Mouse (Mus musculus): ENCODE data around the gene Nupl1. TPM values are rescaled to one million over a fixed set of nuclear protein-coding genes. Genes with fewer than 3 reads are reported as not detected.

Nupl1 gene
- polyA plus RNA-seq, 1 experiment from 2014 or later = not detected

DNA sequence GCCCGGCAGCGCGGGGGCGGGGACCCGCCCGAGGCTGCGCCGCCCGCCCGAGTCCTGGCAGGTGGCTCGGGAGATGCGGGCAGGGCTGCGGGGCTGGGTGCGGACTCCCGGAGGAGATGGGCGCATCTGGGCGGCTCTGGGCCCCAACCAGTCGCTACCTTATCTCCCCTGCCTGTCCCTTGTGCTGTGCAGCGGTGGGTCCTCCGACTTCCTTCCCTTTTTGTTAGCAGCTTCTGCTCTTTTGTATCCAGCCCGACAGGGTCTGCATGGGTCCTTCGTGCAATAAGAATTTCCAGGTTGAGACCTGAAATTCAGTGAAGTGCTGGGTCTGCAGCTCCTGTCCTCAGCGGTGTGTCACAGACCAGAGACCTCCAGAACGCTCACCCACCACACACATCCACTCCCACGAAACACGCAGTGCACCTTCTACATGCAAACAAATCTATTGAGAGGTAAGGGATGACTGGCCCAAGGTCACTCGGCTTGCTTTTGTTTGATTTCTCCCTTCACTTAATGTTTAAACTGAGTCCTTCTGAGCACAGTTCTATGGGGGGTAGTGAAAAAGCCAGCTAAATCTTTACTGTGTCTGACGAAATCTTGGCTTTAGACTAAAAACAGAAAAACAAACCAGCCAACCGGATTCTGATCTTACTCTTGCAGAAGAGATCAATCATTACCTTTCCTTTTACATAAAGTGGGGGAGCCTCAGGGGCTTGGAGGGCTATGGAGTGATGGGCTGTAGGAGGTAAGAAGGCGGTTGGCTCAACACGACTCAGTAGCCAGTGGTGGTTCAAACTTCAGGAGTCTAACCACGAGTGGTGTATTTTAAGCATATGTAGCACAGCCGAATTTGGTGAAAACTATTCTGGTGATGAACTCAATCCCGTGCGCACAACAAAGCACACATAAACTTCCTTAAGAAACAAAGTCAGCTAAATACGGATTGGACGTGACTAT is 73.3 kb downstream of the Nupl1 start:
- whole genome bisulfite sequencing = 20% methylated on average over 37 of the region's 37 CpGs
- peaks cover 44% of the 10 kb centered on the region for H3K27me3 ChIP-seq
- no peaks in the 10 kb centered on the region for H3K36me3 ChIP-seq
- H3K9ac ChIP-seq = peak overlapping the region; percentile 73
- ATAC-seq (ENCODE audit: insufficient number of reproducible peaks, insufficient read depth, low FRiP score, low TSS enrichment) = 0 out of 2 replicates have a peak, but pooled peaks have one; percentile 50
- no peak overlapping the region for H3K27ac ChIP-seq
- H3K4me2 ChIP-seq (replicated peaks) = peak overlapping the region; percentile 97
- H3K4me1 ChIP-seq = no peaks in the 10 kb centered on the region; the same call in 1 of the 2 replicates
- H3K9me3 ChIP-seq = no peaks in the 10 kb centered on the region
- H3K4me3 ChIP-seq = peak overlapping the region; percentile 69

DNA sequence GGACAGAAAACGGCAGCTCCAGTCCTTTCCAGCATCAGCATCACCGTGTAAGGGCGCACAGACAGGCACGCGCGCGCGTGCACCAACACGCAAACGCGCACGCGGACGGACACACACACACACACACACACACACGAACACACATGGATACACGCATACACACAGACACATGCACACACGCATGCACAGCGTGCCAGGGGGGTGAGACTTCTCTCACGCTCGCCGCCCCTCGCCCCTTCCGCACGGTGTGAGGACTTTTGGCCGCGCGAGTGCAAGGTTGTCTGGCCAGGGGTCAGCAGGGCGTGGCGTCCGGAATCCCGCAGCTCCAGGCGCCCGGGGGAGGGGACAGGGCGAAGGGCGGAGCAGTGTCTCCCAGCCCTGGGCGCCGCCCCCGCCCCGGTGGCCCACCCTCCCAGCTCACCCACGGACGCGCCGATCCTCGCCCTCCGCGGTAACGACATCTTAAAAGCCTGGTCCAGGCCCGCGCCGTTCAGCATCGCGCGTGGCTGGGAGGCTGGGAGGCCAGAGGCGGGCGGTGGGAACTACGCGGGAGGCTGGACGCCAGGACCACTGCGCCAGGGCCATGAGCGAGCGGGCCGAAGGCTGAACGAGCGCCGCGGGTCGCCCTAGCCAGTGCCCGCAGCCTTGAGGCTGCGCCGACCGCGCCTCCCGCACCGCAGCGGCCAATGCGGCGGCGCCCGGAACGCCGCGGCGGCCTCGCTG is 74.2 kb downstream of the Nupl1 start:
- H3K9me3 ChIP-seq = no peaks in the 10 kb centered on the region
- H3K4me1 ChIP-seq = no peaks in the 10 kb centered on the region; the same call in 1 of the 2 replicates
- peaks cover 44% of the 10 kb centered on the region for H3K27me3 ChIP-seq
- WGBS = 1% methylated on average over 83 of the region's 84 CpGs
- no peak overlapping the region for H3K27ac ChIP-seq
- H3K4me3 ChIP-seq = peak overlapping the region; percentile 69
- no peaks in the 10 kb centered on the region for H3K36me3 ChIP-seq
- peak overlapping the region; percentile 97 for H3K4me2 ChIP-seq (replicated peaks)
- peak overlapping the region; percentile 73 for H3K9ac ChIP-seq
- ATAC-seq (ENCODE audit: insufficient number of reproducible peaks, insufficient read depth, low FRiP score, low TSS enrichment) = peak; percentile 83

DNA sequence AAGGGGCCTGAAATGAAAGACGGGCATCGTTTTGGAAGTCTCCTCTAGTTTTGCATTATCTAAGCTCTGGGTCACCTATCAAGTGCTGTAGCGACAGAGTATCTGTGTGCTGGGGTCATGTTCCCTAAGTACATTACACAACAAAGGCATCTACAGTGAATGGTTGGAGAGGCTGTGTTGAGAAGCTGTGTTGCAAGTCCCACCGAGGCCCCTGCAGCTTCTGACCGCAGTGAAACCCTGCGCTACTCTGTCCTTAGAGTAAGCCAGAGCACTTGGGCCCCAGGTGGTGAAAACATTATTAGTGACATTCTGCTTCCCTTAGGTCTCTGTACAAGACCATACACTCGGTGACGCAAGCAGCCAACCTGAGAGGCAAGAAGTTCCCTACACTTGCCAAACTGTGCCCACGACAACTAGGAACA is 74.8 kb downstream of the Nupl1 start:
- H3K4me1 ChIP-seq = no peaks in the 10 kb centered on the region; the same call in 1 of the 2 replicates
- WGBS = 31% methylated on average over 9 of the region's 9 CpGs
- peak overlapping the region; percentile 69 for H3K4me3 ChIP-seq
- H3K9me3 ChIP-seq = no peaks in the 10 kb centered on the region
- no peaks in the 10 kb centered on the region for H3K36me3 ChIP-seq
- H3K4me2 ChIP-seq (replicated peaks) = peak overlapping the region; percentile 97
- peaks cover 44% of the 10 kb centered on the region for H3K27me3 ChIP-seq
- no peak overlapping the region for H3K9ac ChIP-seq
- no peak overlapping the region for H3K27ac ChIP-seq
- peak; percentile 57; the same call in 1 of the 2 replicates for ATAC-seq (ENCODE audit: insufficient number of reproducible peaks, insufficient read depth, low FRiP score, low TSS enrichment)

DNA sequence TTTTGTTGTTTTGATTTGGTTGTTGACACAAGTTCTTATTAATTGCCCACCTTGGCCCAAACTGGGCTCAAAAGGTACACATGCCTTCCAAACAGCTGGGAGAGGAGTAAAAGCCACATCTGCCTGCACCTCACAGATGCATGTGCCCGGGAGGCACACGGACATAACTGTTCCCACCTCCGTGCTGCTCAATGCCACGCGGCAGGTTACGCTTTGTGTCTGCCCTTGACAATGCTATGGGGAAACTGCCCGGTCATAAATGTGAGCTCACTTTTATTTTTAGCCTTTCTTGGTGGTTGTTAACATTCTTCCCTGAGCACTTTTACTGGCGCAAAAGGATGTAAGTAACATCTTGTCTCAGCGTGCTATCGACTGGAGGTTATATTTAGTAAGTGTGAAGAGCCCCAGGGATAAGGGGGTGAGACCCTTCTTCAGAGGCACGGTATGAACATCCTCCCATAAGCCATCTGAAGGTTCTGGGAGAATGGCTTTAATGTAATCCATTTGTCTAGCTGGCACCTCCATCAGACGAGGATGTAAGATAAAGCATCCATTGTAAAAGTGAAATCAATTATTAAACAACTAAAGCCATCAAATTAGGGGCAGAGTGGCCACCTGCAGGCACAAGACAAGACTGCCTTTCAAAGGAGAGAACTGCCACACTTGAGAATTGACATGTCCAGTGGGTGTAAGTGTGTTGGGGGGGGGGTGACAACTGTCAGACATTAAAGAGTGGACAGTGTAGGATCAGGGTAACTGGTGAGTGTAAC is 78.8 kb downstream of the Nupl1 start:
- Histone ChIP-seq H3K9me3 (no peaks in the 10 kb centered on the region), H3K4me2 (replicated peaks) (no peak overlapping the region), H3K9ac (no peak overlapping the region), H3K27me3 (peaks cover 26% of the 10 kb centered on the region), H3K4me1 (no peaks in the 10 kb centered on the region; the same call in 1 of the 2 replicates), H3K4me3 (no peak overlapping the region), H3K27ac (no peak overlapping the region), H3K36me3 (no peaks in the 10 kb centered on the region)
- no peak for ATAC-seq (ENCODE audit: insufficient number of reproducible peaks, insufficient read depth, low FRiP score, low TSS enrichment)
- 65% methylated on average over 12 of the region's 12 CpGs for whole genome bisulfite sequencing

DNA sequence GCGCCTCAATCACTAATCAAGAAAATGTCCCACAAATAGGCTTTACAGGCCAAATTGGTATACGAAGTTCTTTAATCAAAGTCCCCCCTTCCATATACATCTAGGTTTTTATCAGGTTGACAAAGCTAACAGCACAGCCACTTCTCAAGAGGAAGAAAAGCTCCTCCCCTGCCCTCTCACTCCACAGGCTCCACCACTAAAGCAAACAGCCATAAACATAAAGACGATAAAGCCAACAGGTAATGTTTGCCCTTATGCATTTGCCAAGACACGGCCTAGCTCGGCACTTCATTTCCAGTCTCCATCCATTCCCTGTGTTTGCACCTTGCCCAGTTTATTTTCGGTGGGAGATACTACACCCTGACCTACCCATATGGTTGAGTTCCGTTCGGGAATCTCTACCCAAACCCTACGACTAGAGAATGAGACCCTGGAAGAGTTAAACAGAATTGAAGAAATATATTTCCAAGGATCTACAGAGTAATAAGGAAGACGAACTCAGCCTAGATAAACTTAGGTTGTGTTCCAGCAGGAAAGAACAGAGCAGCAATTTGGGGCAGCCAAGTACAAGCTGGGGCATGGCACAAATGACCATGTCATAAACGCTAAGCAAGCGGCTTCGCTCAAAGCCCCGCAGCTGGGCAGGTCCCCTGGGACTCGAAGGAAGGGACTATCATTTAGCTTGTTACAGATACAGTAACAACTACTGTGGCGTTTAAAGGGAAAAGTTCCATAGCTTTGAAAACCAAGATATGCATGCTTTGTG is 80.2 kb downstream of the Nupl1 start:
- 81% methylated on average over 16 of the region's 16 CpGs for WGBS
- H3K9me3 ChIP-seq = no peaks in the 10 kb centered on the region
- H3K36me3 ChIP-seq = no peaks in the 10 kb centered on the region
- no peak overlapping the region for H3K4me2 ChIP-seq (replicated peaks)
- no peaks in the 10 kb centered on the region for H3K4me1 ChIP-seq
- H3K27ac ChIP-seq = no peak overlapping the region
- peaks cover 12% of the 10 kb centered on the region for H3K27me3 ChIP-seq
- no peak overlapping the region for H3K9ac ChIP-seq
- no peak overlapping the region for H3K4me3 ChIP-seq
- ATAC-seq (ENCODE audit: insufficient number of reproducible peaks, insufficient read depth, low FRiP score, low TSS enrichment) = no peak

DNA sequence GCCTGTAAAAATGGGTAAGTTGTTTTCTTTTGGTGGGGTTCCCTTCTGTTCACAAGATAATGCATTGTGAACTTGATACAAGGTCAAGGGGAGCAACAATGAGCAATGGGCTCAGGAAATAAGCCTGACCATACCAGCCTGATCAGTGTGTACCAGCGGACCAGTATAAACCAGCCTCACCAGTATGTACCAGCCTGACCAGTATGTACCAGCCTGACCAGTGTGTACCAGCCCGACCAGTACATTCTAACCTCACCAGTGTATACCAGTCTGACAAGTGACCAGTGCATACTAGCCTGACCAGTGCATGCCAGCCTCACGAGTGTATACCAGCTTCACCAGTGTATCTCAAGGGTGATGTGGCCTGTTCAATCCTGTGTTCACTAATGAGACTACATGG is 87.9 kb downstream of the Nupl1 start:
- Histone ChIP-seq H3K9me3 (no peaks in the 10 kb centered on the region), H3K27ac (no peak overlapping the region), H3K4me2 (replicated peaks) (no peak overlapping the region), H3K36me3 (no peaks in the 10 kb centered on the region), H3K4me3 (no peak overlapping the region), H3K9ac (no peak overlapping the region), H3K27me3 (no peaks in the 10 kb centered on the region), H3K4me1 (no peaks in the 10 kb centered on the region)
- 90% methylated on average over 3 of the region's 3 CpGs for WGBS
- ATAC-seq (ENCODE audit: insufficient number of reproducible peaks, insufficient read depth, low FRiP score, low TSS enrichment) = no peak

DNA sequence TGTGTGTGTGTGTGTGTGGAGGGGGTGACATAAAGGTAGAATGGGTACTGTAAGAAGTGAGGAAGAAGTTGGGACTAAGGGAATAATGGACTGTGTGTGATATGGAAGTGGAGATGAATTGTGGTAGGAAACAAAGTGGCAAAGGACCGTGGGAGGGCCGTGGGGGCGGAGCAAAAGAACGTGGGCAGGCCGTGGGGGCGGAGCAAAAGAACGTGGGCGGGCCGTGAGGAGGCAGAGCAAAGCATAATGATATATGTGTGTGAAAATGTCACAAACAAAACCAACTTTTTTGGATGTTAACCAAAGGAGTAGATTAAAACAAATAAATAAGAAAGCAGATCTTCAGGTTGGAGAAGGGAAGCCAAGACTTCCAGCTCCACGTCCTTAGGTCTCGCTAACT is 98.9 kb downstream of the Nupl1 start:
- Histone ChIP-seq H3K4me1 (no peaks in the 10 kb centered on the region), H3K4me3 (no peak overlapping the region), H3K9ac (no peak overlapping the region), H3K27me3 (no peaks in the 10 kb centered on the region), H3K4me2 (replicated peaks) (no peak overlapping the region), H3K9me3 (no peaks in the 10 kb centered on the region), H3K36me3 (no peaks in the 10 kb centered on the region), H3K27ac (no peak overlapping the region)
- 85% methylated on average over 11 of the region's 11 CpGs for WGBS
- ATAC-seq (ENCODE audit: insufficient number of reproducible peaks, insufficient read depth, low FRiP score, low TSS enrichment) = no peak

DNA sequence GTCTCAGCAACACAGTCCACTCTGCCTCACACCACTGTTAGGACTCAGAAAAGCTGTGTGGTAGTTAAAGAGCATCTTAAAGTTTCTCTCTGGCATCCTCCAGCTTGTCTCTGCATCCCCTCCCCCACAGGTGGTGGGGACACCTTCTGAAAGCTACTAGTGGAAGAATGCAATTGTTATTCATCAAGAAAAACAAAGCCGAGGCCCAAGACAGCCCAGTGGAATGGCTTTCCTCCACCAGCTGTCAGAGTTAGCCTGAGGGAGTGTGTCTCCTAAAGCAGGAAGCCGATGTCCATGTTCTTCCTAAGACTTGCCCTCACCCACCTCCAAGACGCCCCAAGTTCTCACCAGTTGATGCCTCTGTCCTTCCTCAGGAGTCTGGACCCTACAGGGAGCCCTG is 102.3 kb downstream of the Nupl1 start:
- Histone ChIP-seq H3K4me2 (replicated peaks) (no peak overlapping the region), H3K27me3 (no peaks in the 10 kb centered on the region), H3K9me3 (no peaks in the 10 kb centered on the region), H3K27ac (no peak overlapping the region), H3K4me3 (no peak overlapping the region), H3K36me3 (no peaks in the 10 kb centered on the region), H3K9ac (no peak overlapping the region), H3K4me1 (no peaks in the 10 kb centered on the region)
- 40% methylated on average over 3 of the region's 3 CpGs for WGBS
- ATAC-seq (ENCODE audit: insufficient number of reproducible peaks, insufficient read depth, low FRiP score, low TSS enrichment) = no peak

DNA sequence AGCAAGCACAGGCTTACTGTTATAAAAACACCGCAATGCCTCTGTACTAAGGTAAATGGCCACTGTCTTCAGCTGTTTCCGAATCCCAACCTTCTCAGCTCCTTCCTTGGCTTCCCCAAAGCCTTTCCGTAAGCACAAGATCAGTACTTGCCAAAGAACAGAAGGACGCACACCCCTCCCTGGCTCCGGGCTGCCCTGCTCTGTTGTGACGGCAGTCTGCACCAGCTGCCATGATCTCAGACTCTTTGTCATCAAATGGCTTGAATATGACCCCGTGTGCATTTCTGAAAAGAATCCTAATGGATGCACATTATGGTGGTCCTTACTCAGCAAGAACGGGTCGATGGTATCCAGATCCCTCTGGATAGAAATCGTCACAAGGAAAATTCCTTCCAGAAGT is 108.0 kb downstream of the Nupl1 start:
- 79% methylated on average over 10 of the region's 10 CpGs for WGBS
- ATAC-seq (ENCODE audit: insufficient number of reproducible peaks, insufficient read depth, low FRiP score, low TSS enrichment) = no peak
- H3K9ac ChIP-seq = no peak overlapping the region
- H3K27ac ChIP-seq = no peak overlapping the region
- no peaks in the 10 kb centered on the region for H3K36me3 ChIP-seq
- H3K4me3 ChIP-seq = no peak overlapping the region
- no peak overlapping the region for H3K4me2 ChIP-seq (replicated peaks)
- H3K9me3 ChIP-seq = no peaks in the 10 kb centered on the region
- H3K27me3 ChIP-seq = no peaks in the 10 kb centered on the region
- H3K4me1 ChIP-seq = no peaks in the 10 kb centered on the region

DNA sequence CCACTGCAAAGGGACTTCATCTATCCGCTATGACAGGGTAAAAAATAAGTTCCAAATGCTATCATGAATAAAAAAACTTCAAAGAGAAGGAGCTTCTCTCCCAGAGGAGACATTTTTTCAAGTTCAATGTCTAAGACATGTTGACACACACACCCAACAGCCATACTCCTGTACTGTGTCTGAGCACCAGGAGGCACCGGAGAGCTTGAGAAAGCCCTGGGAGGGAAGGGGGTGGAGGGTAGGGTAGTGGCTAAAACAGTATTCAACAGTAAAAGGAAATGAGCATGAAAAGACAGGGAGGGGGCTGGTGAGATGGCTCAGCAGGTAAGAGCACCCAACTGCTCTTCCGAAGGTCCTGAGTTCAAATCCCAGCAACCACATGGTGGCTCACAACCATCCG is 112.9 kb downstream of the Nupl1 start:
- no peak for ATAC-seq (ENCODE audit: insufficient number of reproducible peaks, insufficient read depth, low FRiP score, low TSS enrichment)
- Histone ChIP-seq H3K36me3 (no peaks in the 10 kb centered on the region), H3K9me3 (no peaks in the 10 kb centered on the region), H3K4me2 (replicated peaks) (no peak overlapping the region), H3K4me1 (no peaks in the 10 kb centered on the region), H3K27ac (no peak overlapping the region), H3K4me3 (no peak overlapping the region), H3K27me3 (no peaks in the 10 kb centered on the region), H3K9ac (no peak overlapping the region)
- 95% methylated on average over 4 of the region's 4 CpGs for WGBS

DNA sequence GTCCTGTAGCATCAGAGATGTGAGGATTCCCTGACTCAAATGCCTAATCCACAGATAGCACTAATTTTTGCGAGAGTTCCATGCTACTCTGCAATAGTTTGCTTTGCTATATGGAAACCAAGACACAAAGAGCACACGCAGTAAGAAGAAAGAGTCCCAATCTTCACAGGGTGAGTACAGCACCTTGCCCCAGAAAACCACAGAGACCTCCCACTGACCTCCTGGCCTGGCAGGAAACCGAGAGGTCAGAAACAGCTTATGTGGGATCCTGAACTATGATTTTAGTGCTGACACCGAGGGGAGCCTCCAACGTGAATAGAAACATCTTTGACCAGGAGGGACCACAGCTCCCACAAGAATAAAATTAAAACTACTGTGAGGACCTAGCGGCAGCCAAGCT is 113.4 kb downstream of the Nupl1 start:
- Histone ChIP-seq H3K36me3 (no peaks in the 10 kb centered on the region), H3K9ac (no peak overlapping the region), H3K27me3 (no peaks in the 10 kb centered on the region), H3K4me1 (no peaks in the 10 kb centered on the region), H3K9me3 (no peaks in the 10 kb centered on the region), H3K4me3 (no peak overlapping the region), H3K27ac (no peak overlapping the region), H3K4me2 (replicated peaks) (no peak overlapping the region)
- ATAC-seq (ENCODE audit: insufficient number of reproducible peaks, insufficient read depth, low FRiP score, low TSS enrichment) = no peak
- WGBS = 71% methylated on average over 6 of the region's 6 CpGs

Measured in embryonic facial prominence, embryonic 12.5 days (tissue).